Mouse (Mus musculus): ENCODE results near the gene Cxcr6. TPM values are rescaled to one million over a fixed set of nuclear protein-coding genes. Genes with fewer than 3 reads are reported as not detected.

Cxcr6 gene
- total RNA-seq, 2 experiments from 2014 or later, result not detected

- intact Hi-C loops (cut with DNase I), result no loop called here
- H3K4me3 ChIP-seq, result no peak overlapping the region
- H3K27ac ChIP-seq, result no peak overlapping the region
- no peak for DNase-seq (ENCODE audit: extremely low spot score in 1 of 2, low spot score in 2 of 2)
- no peak for TF ChIP-seq CTCF (IDR thresholded peaks at IDR 0.05)
These were observed 50.6 kb downstream of the Cxcr6 start for GRCm38 (mm10) chr9:123856836-123857235.

Other genes starting within 250 kb of the Cxcr6 start
- under 1 TPM; 0.37 to 0.52 TPM for gene Slc6a20b, start 173.9 kb upstream of the Cxcr6 start, total RNA-seq (2021)
- gene Ccr9, start 128.0 kb upstream of the Cxcr6 start, total RNA-seq (2021), result under 1 TPM; 0.12 to 0.20 TPM
- gene Slc6a20a, start 127.6 kb upstream of the Cxcr6 start, total RNA-seq (2021), result 10 to 100 TPM; 18.9 to 24.4 TPM
- 10 to 100 TPM; 69.2 to 77.4 TPM for gene Lztfl1, start 88.8 kb upstream of the Cxcr6 start, total RNA-seq (2021)
- 10 to 100 TPM; 29.4 to 30.2 TPM for gene Fyco1, start 45.4 kb downstream of the Cxcr6 start, total RNA-seq (2021)
- not detected for gene Xcr1, start 55.6 kb downstream of the Cxcr6 start, total RNA-seq (2021)
- gene Ccr1, start 162.2 kb downstream of the Cxcr6 start, total RNA-seq (2021), result under 1 TPM in 1 of 2 experiments, not detected in 1; 0.38 TPM
- gene Ccr1l1, start 171.9 kb downstream of the Cxcr6 start, total RNA-seq (2021), result not detected
- not detected for gene Ccr3, start 215.5 kb downstream of the Cxcr6 start, total RNA-seq (2021)